Mouse (Mus musculus): ENCODE measurements around the gene Fam50b. TPM values are rescaled to one million over a fixed set of nuclear protein-coding genes. Genes with fewer than 3 reads are reported as not detected.

The Fam50b gene
- total RNA-seq, 1 experiment, result 0.27 TPM

- in situ Hi-C loops (cut with MboI; ENCODE audit: low sequenced_read_pairs in 2 of 2, unreplicated experiment in 2 of 2), result no loop called here
- no peak overlapping the region for H3K4me3 ChIP-seq (ENCODE audit: insufficient read depth in 1 of 2, low read depth in 1 of 2, low read length in 2 of 2, poor library complexity in 1 of 2, severe bottlenecking in 1 of 2)
These were observed 19.2 kb upstream of the Fam50b start for GRCm38 (mm10) chr13:34715437-34715838.

GRCm38 (mm10) chr13:34724831-34725592, 9.6 kb upstream of the Fam50b start:
- no peak for DNase-seq (ENCODE audit: low read depth, low spot score)
- no peak overlapping the region for H3K4me3 ChIP-seq (ENCODE audit: insufficient read depth in 1 of 2, low read depth in 1 of 2, low read length in 2 of 2, poor library complexity in 1 of 2, severe bottlenecking in 1 of 2)

More at GRCm38 (mm10) chr13:34715437-34715838, 19.2 kb upstream of the Fam50b start:
- Histone ChIP-seq H3K36me3 (ENCODE audit: control insufficient read depth, insufficient read depth, low read length, poor library complexity, severe bottlenecking) (no peaks in the 10 kb centered on the region), H3K27ac (ENCODE audit: insufficient read depth, low read depth, low read length, poor library complexity, severe bottlenecking) (no peak overlapping the region), H3K9ac (ENCODE audit: insufficient read depth, low read depth, low read length, poor library complexity, severe bottlenecking) (no peak overlapping the region), H3K4me1 (ENCODE audit: control insufficient read depth in 2 of 2, insufficient read depth in 2 of 2, low read length in 2 of 2, poor library complexity in 1 of 2) (no peaks in the 10 kb centered on the region), H3K9me3 (ENCODE audit: control insufficient read depth, insufficient read depth, low read depth, low read length) (no peaks in the 10 kb centered on the region)
- TF ChIP-seq ZNF384 (IDR thresholded peaks at IDR 0.05; ENCODE audit: low read depth, low read length), result no peak
- no peak for TF ChIP-seq ZC3H11A (IDR thresholded peaks at IDR 0.05; ENCODE audit: borderline replicate concordance, low read depth, low read length)
- no peak for TF ChIP-seq HCFC1 (IDR thresholded peaks at IDR 0.05; ENCODE audit: borderline replicate concordance, insufficient read depth, low read length)
- no peak for TF ChIP-seq MAFK (IDR thresholded peaks at IDR 0.05; ENCODE audit: insufficient read depth, low read depth, low read length)
- TF ChIP-seq CHD2 (IDR thresholded peaks at IDR 0.05; ENCODE audit: low read depth, low read length), result no peak
- DNase-seq (ENCODE audit: low read depth, low spot score), result no peak

GRCm38 (mm10) chr13:34725800-34726476, 8.7 kb upstream of the Fam50b start:
- no peak overlapping the region for H3K4me3 ChIP-seq (ENCODE audit: insufficient read depth in 1 of 2, low read depth in 1 of 2, low read length in 2 of 2, poor library complexity in 1 of 2, severe bottlenecking in 1 of 2)
- H3K4me1 ChIP-seq (ENCODE audit: control insufficient read depth in 2 of 2, insufficient read depth in 2 of 2, low read length in 2 of 2, poor library complexity in 1 of 2), result no peaks in the 10 kb centered on the region
- no peak overlapping the region for H3K27ac ChIP-seq (ENCODE audit: insufficient read depth, low read depth, low read length, poor library complexity, severe bottlenecking)
- H3K9me3 ChIP-seq (ENCODE audit: control insufficient read depth, insufficient read depth, low read depth, low read length), result no peaks in the 10 kb centered on the region
- H3K36me3 ChIP-seq (ENCODE audit: control insufficient read depth, insufficient read depth, low read length, poor library complexity, severe bottlenecking), result no peaks in the 10 kb centered on the region
- DNase-seq (ENCODE audit: low read depth, low spot score), result no peak
- in situ Hi-C loops (cut with MboI; ENCODE audit: low sequenced_read_pairs in 2 of 2, unreplicated experiment in 2 of 2), result no loop called here
- TF ChIP-seq CHD2 (IDR thresholded peaks at IDR 0.05; ENCODE audit: low read depth, low read length) (no peak), HCFC1 (IDR thresholded peaks at IDR 0.05; ENCODE audit: borderline replicate concordance, insufficient read depth, low read length) (no peak)
- H3K9ac ChIP-seq (ENCODE audit: insufficient read depth, low read depth, low read length, poor library complexity, severe bottlenecking), result no peak overlapping the region

More at GRCm38 (mm10) chr13:34724831-34725592, 9.6 kb upstream of the Fam50b start:
- in situ Hi-C loops (cut with MboI; ENCODE audit: low sequenced_read_pairs in 2 of 2, unreplicated experiment in 2 of 2), result no loop called here
- H3K27ac ChIP-seq (ENCODE audit: insufficient read depth, low read depth, low read length, poor library complexity, severe bottlenecking), result no peak overlapping the region
- no peaks in the 10 kb centered on the region for H3K9me3 ChIP-seq (ENCODE audit: control insufficient read depth, insufficient read depth, low read depth, low read length)
- H3K4me1 ChIP-seq (ENCODE audit: control insufficient read depth in 2 of 2, insufficient read depth in 2 of 2, low read length in 2 of 2, poor library complexity in 1 of 2), result no peaks in the 10 kb centered on the region
- H3K36me3 ChIP-seq (ENCODE audit: control insufficient read depth, insufficient read depth, low read length, poor library complexity, severe bottlenecking), result no peaks in the 10 kb centered on the region
- H3K9ac ChIP-seq (ENCODE audit: insufficient read depth, low read depth, low read length, poor library complexity, severe bottlenecking), result no peak overlapping the region
- TF ChIP-seq ZC3H11A (IDR thresholded peaks at IDR 0.05; ENCODE audit: borderline replicate concordance, low read depth, low read length), result no peak
- no peak for TF ChIP-seq CHD2 (IDR thresholded peaks at IDR 0.05; ENCODE audit: low read depth, low read length)
- no peak for TF ChIP-seq HCFC1 (IDR thresholded peaks at IDR 0.05; ENCODE audit: borderline replicate concordance, insufficient read depth, low read length)
- no peak for TF ChIP-seq MAFK (IDR thresholded peaks at IDR 0.05; ENCODE audit: insufficient read depth, low read depth, low read length)
- TF ChIP-seq ZNF384 (IDR thresholded peaks at IDR 0.05; ENCODE audit: low read depth, low read length), result no peak

GRCm38 (mm10) chr13:34726477-34726805, 8.2 kb upstream of the Fam50b start:
- H3K36me3 ChIP-seq (ENCODE audit: control insufficient read depth, insufficient read depth, low read length, poor library complexity, severe bottlenecking), result no peaks in the 10 kb centered on the region
- H3K9ac ChIP-seq (ENCODE audit: insufficient read depth, low read depth, low read length, poor library complexity, severe bottlenecking), result no peak overlapping the region
- no peaks in the 10 kb centered on the region for H3K9me3 ChIP-seq (ENCODE audit: control insufficient read depth, insufficient read depth, low read depth, low read length)
- TF ChIP-seq ZNF384 (IDR thresholded peaks at IDR 0.05; ENCODE audit: low read depth, low read length) (no peak), HCFC1 (IDR thresholded peaks at IDR 0.05; ENCODE audit: borderline replicate concordance, insufficient read depth, low read length) (no peak), CHD2 (IDR thresholded peaks at IDR 0.05; ENCODE audit: low read depth, low read length) (no peak), ZC3H11A (IDR thresholded peaks at IDR 0.05; ENCODE audit: borderline replicate concordance, low read depth, low read length) (no peak), MAFK (IDR thresholded peaks at IDR 0.05; ENCODE audit: insufficient read depth, low read depth, low read length) (no peak)
- no peak for DNase-seq (ENCODE audit: low read depth, low spot score)
- no peak overlapping the region for H3K27ac ChIP-seq (ENCODE audit: insufficient read depth, low read depth, low read length, poor library complexity, severe bottlenecking)
- H3K4me1 ChIP-seq (ENCODE audit: control insufficient read depth in 2 of 2, insufficient read depth in 2 of 2, low read length in 2 of 2, poor library complexity in 1 of 2), result no peaks in the 10 kb centered on the region
- in situ Hi-C loops (cut with MboI; ENCODE audit: low sequenced_read_pairs in 2 of 2, unreplicated experiment in 2 of 2), result no loop called here
- H3K4me3 ChIP-seq (ENCODE audit: insufficient read depth in 1 of 2, low read depth in 1 of 2, low read length in 2 of 2, poor library complexity in 1 of 2, severe bottlenecking in 1 of 2), result no peak overlapping the region
